Mouse (Mus musculus) cerebellum, postnatal 25 days (tissue): ENCODE results near the gene Btrc.

Source experiments
- DNase-seq, 2 experiments: peaks; one replicate each; pipeline ENCODE4 v3.0.0; 2021; ENCODE audit warnings: mixed read lengths in 2 of 2

Gene Btrc

DNA sequence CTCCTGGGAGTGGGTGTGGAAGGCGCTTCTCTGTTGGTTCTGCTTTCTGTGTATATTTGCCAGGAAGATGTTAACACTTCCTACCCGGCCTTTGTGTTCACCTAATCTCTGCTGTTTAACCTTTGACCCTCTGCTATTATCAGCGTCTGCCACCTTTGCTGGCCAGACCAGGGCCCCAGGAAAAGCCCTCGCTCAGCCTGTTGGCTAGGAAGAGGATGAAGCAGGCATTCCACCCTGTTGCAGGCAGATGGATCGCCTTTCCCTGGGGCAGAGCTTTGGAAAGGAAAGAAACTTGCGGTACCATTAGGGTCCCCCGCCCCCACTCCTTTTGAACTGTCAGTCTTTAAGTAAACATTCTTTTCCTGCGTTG lies 212.1 kb downstream of the Btrc start:
- no peak for DNase-seq

DNA sequence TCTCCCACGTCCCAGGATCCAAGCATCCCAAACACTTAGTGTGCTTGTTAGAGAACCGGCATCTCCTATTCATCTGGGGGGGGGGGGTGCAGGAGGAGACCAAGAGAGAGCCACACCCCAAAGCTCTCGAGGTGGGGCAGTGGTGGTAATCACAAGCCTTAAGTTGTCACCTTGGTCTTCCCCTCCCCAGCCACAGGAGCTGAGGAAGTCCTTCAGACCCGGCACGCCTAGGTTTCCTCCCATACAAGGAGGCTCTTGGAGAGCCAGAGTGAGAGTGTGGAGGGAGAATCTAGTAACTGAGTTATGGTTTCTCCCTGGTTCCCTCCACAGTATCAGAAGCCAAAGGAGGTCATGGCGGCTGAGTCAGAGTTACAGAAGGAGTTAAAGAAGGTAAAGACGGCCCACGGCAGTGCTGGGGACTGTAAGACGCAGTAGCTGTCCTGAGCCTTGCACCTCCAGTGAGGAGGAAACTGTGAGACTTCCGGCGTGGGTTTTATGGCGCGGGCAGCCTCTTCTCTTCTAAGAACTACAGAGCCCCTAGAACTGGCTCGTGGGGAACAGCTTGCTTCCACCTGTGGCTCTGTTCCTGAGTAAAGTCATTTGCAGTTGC lies 213.7 kb downstream of the Btrc start:
- DNase-seq, result no peak

GRCm38 (mm10) chr19:45578976-45579375 lies 215.4 kb downstream of the Btrc start:
- DNase-seq, result no peak

- no peak for DNase-seq
Measured at GRCm38 (mm10) chr19:45579416-45579815, 215.9 kb downstream of the Btrc start.
